Mouse (Mus musculus) small intestine, adult 2 months (tissue): ENCODE measurements at regions not wholly inside any gene's neighbourhood (a gene's known extent, or its start where the extent isn't known, plus 50 kb on each side); places are given as distances from the start of the nearest gene placed in this dataset.

ENCODE experiments used
- H3K27ac ChIP-seq: fragments of 200-500 bp; 2 replicates; pipeline ENCODE4 v1.5.1; 2012; ENCODE audit warnings: low read depth, low read length, control low read depth, inconsistent platforms; ENCODE audit not compliant: insufficient read depth
- H3K27me3 ChIP-seq: fragments of 200-500 bp; 2 replicates; pipeline ENCODE4 v1.6.1; 2012; ENCODE audit warnings: mild to moderate bottlenecking, moderate library complexity, low read length, inconsistent platforms; ENCODE audit not compliant: control insufficient read depth, insufficient read depth
- H3K36me3 ChIP-seq: fragments of 200-500 bp; 2 replicates; pipeline ENCODE4 v1.6.1; 2012; ENCODE audit warnings: mild to moderate bottlenecking, low read length, control low read depth, inconsistent platforms; ENCODE audit not compliant: control insufficient read depth, insufficient read depth
- H3K4me1 ChIP-seq: fragments of 200-500 bp; 2 replicates; pipeline ENCODE4 v1.6.1; 2012; ENCODE audit warnings: low read length, inconsistent platforms, mixed read lengths; ENCODE audit not compliant: control insufficient read depth, insufficient read depth, insufficient read length
- H3K4me3 ChIP-seq: fragments of 200-500 bp; 2 replicates; pipeline ENCODE4 v1.5.1; 2012; ENCODE audit warnings: low read depth, mild to moderate bottlenecking, control low read depth, inconsistent platforms, low read length, moderate library complexity
- CTCF ChIP-seq: fragments of 200-500 bp; IDR thresholded peaks from 2 replicates; pipeline ENCODE4 v1.5.1; 2012; ENCODE audit warnings: low read depth, mild to moderate bottlenecking, control low read depth, inconsistent platforms, low read length, moderate library complexity, mixed read lengths; ENCODE audit not compliant: insufficient replicate concordance, insufficient read length; ENCODE audit errors: extremely low read depth
- POLR2A ChIP-seq: fragments of 200-500 bp; IDR thresholded peaks from 2 replicates; pipeline ENCODE4 v1.6.1; 2012; ENCODE audit warnings: low read depth, mild to moderate bottlenecking, control low read depth, inconsistent platforms, low read length, moderate library complexity
- WGBS: fragments of 180-500 bp; shearing (Covaris S2); methylation state at CpG from one replicate; pipeline ENCODE4 v1.1.7; 2018; 5-methylcytosine and 5-hydroxymethylcytosine counted together

GRCm38 (mm10) chr8:15388791-15389190 lies 342.9 kb upstream of the BB014433 start:
- no peak overlapping the region for H3K4me3 ChIP-seq
- no peaks in the 10 kb centered on the region for H3K27me3 ChIP-seq
- WGBS, result 84% methylated on average over 5 of the region's 5 CpGs
- no peak for TF ChIP-seq CTCF
- TF ChIP-seq POLR2A, result no peak
- H3K27ac ChIP-seq, result no peak overlapping the region
- no peaks in the 10 kb centered on the region for H3K4me1 ChIP-seq
- no peaks in the 10 kb centered on the region for H3K36me3 ChIP-seq

GRCm38 (mm10) chr8:15367063-15367462 lies 321.2 kb upstream of the BB014433 start:
- Histone ChIP-seq H3K36me3 (no peaks in the 10 kb centered on the region), H3K27ac (no peak overlapping the region), H3K4me3 (no peak overlapping the region), H3K27me3 (no peaks in the 10 kb centered on the region), H3K4me1 (no peaks in the 10 kb centered on the region)
- WGBS, result 78% methylated on average over 2 of the region's 2 CpGs
- no peak for TF ChIP-seq CTCF
- no peak for TF ChIP-seq POLR2A

- 89% methylated on average over 1 of the region's 1 CpGs for WGBS
- TF ChIP-seq POLR2A (no peak), CTCF (no peak)
- Histone ChIP-seq H3K27me3 (no peaks in the 10 kb centered on the region), H3K27ac (no peak overlapping the region), H3K4me3 (no peak overlapping the region), H3K4me1 (no peaks in the 10 kb centered on the region), H3K36me3 (no peaks in the 10 kb centered on the region)
Observed at GRCm38 (mm10) chr8:15364546-15364945, 318.7 kb upstream of the BB014433 start.

GRCm38 (mm10) chr8:15344151-15344550 lies 298.3 kb upstream of the BB014433 start:
- H3K4me3 ChIP-seq, result no peak overlapping the region
- H3K27ac ChIP-seq, result no peak overlapping the region
- WGBS, result 85% methylated on average over 5 of the region's 5 CpGs
- TF ChIP-seq CTCF (no peak), POLR2A (no peak)
- no peaks in the 10 kb centered on the region for H3K4me1 ChIP-seq
- no peaks in the 10 kb centered on the region for H3K27me3 ChIP-seq
- no peaks in the 10 kb centered on the region for H3K36me3 ChIP-seq

GRCm38 (mm10) chr8:15343616-15344015 lies 297.7 kb upstream of the BB014433 start:
- WGBS, result 68% methylated on average over 1 of the region's 1 CpGs
- Histone ChIP-seq H3K4me1 (no peaks in the 10 kb centered on the region), H3K4me3 (no peak overlapping the region), H3K27me3 (no peaks in the 10 kb centered on the region), H3K36me3 (no peaks in the 10 kb centered on the region), H3K27ac (no peak overlapping the region)
- no peak for TF ChIP-seq POLR2A
- no peak for TF ChIP-seq CTCF

- Histone ChIP-seq H3K27ac (no peak overlapping the region), H3K36me3 (no peaks in the 10 kb centered on the region), H3K27me3 (no peaks in the 10 kb centered on the region), H3K4me3 (no peak overlapping the region), H3K4me1 (no peaks in the 10 kb centered on the region)
- TF ChIP-seq CTCF (no peak), POLR2A (no peak)
- WGBS, result 80% methylated on average over 4 of the region's 4 CpGs
Observed at GRCm38 (mm10) chr8:15334532-15334931, 288.7 kb upstream of the BB014433 start.

- no peak overlapping the region for H3K4me3 ChIP-seq
- WGBS, result 39% methylated on average over 5 of the region's 5 CpGs
- no peaks in the 10 kb centered on the region for H3K4me1 ChIP-seq
- no peaks in the 10 kb centered on the region for H3K27me3 ChIP-seq
- no peaks in the 10 kb centered on the region for H3K36me3 ChIP-seq
- no peak for TF ChIP-seq POLR2A
- no peak for TF ChIP-seq CTCF
- no peak overlapping the region for H3K27ac ChIP-seq
Observed at GRCm38 (mm10) chr8:15327312-15327711, 281.4 kb upstream of the BB014433 start.

GRCm38 (mm10) chr8:15323421-15323820 lies 277.5 kb upstream of the BB014433 start:
- Histone ChIP-seq H3K27ac (no peak overlapping the region), H3K36me3 (no peaks in the 10 kb centered on the region), H3K27me3 (no peaks in the 10 kb centered on the region), H3K4me3 (no peak overlapping the region), H3K4me1 (no peaks in the 10 kb centered on the region)
- WGBS, result 81% methylated on average over 4 of the region's 4 CpGs
- TF ChIP-seq POLR2A (no peak), CTCF (no peak)
